Mouse (Mus musculus) liver, embryonic 13.5 days (tissue): ENCODE results near the gene Slc6a3. TPM values are rescaled to one million over a fixed set of nuclear protein-coding genes. Genes with fewer than 3 reads are reported as not detected.

Experiments used
- polyA plus RNA-seq: library from polyadenylated mRNA; unstranded; fragments of >200 nt; fragmentation: Nextera tagmentation; extraction: Ambion mirVana; gene quantifications from 2 replicates; pipeline ENCODE4 v1.2.1, GENCODE M21; 2015

The Slc6a3 gene
- polyA plus RNA-seq, 1 experiment from 2014 or later, result 0.70 TPM

Other genes starting within 250 kb of the Slc6a3 start
- gene Mrpl36, start 208.2 kb upstream of the Slc6a3 start, polyA plus RNA-seq, result 124 and 132 TPM in 2 replicates
- gene Ndufs6, start 208.2 kb upstream of the Slc6a3 start, polyA plus RNA-seq, result 271 and 302 TPM in 2 replicates
- gene Lpcat1, start 69.5 kb upstream of the Slc6a3 start, polyA plus RNA-seq, result 77.9 and 83.7 TPM in 2 replicates
- 90.3 and 90.6 TPM in 2 replicates for gene Clptm1l, start 67.3 kb downstream of the Slc6a3 start, polyA plus RNA-seq
- 0.96 and 1.1 TPM in 2 replicates for gene Tert, start 90.2 kb downstream of the Slc6a3 start, polyA plus RNA-seq
- gene Slc6a18, start 141.3 kb downstream of the Slc6a3 start, polyA plus RNA-seq, result not detected in 2 replicates
- 0.44 and 0.87 TPM in 2 replicates for gene Slc6a19, start 168.1 kb downstream of the Slc6a3 start, polyA plus RNA-seq
- gene Slc12a7, start 196.3 kb downstream of the Slc6a3 start, polyA plus RNA-seq, result 6.9 and 9.2 TPM in 2 replicates